Mouse (Mus musculus) small intestine, adult 2 months (tissue): Measurements from ENCODE around the gene Actr10.

Experiments
- CTCF ChIP-seq: fragments of 200-500 bp; IDR thresholded peaks from 2 replicates; pipeline ENCODE4 v1.5.1; 2012; ENCODE audit warnings: low read depth, mild to moderate bottlenecking, control low read depth, inconsistent platforms, low read length, moderate library complexity, mixed read lengths; ENCODE audit not compliant: insufficient replicate concordance, insufficient read length; ENCODE audit errors: extremely low read depth
- POLR2A ChIP-seq: fragments of 200-500 bp; IDR thresholded peaks from 2 replicates; pipeline ENCODE4 v1.6.1; 2012; ENCODE audit warnings: low read depth, mild to moderate bottlenecking, control low read depth, inconsistent platforms, low read length, moderate library complexity

- TF ChIP-seq CTCF (no peak), POLR2A (no peak)
Observed at GRCm38 (mm10) chr12:70897434-70897833, 40.2 kb upstream of the Actr10 start.
